Mouse (Mus musculus) spleen, adult 2 months (tissue): ENCODE results near the gene Wipf2.

ENCODE experiments used
- CTCF ChIP-seq: fragments of 200-500 bp; IDR thresholded peaks from 2 replicates; pipeline ENCODE4 v1.5.1; 2011; ENCODE audit warnings: mild to moderate bottlenecking, inconsistent platforms; ENCODE audit not compliant: insufficient read depth, insufficient read length, insufficient replicate concordance; ENCODE audit errors: extremely low read depth
- POLR2A ChIP-seq: fragments of 200-500 bp; IDR thresholded peaks from 2 replicates; pipeline ENCODE4 v1.6.1; 2011; ENCODE audit warnings: low read depth, low read length, inconsistent platforms

- TF ChIP-seq POLR2A (no peak), CTCF (no peak)
Observed at GRCm38 (mm10) chr11:98836651-98837141, 26.7 kb upstream of the Wipf2 start, which contains the start of gene Rapgefl1.
